Mouse (Mus musculus) lung, postnatal 0 days (tissue): ENCODE measurements at regions not wholly inside any gene's neighbourhood (a gene's known extent, or its start where the extent isn't known, plus 50 kb on each side); places are given as distances from the start of the nearest gene placed in this dataset.

Experiments
- CTCF ChIP-seq: IDR thresholded peaks from 2 replicates; pipeline ENCODE4 v1.5.1; 2016; ENCODE audit warnings: antibody characterized with exemption, mild to moderate bottlenecking
- EP300 ChIP-seq: IDR thresholded peaks from 2 replicates; pipeline ENCODE4 v1.6.1; 2016; ENCODE audit warnings: antibody characterized with exemption, mild to moderate bottlenecking, control low read depth

GRCm38 (mm10) chr9:89836454-89837245, 73.1 kb upstream of the Rasgrf1 start:
- no peak for TF ChIP-seq EP300
- no peak for TF ChIP-seq CTCF
